Mouse (Mus musculus) fibroblast of lung, adult 2 months (primary cell): ENCODE results near the gene Wipf2.
"Not testable (repeated sequence)": the region's sequence is repeated elsewhere in the genome, so short reads cannot be mapped to it uniquely, and the experiment has no call there.

Experiments
- DNase-seq: peaks from one replicate; pipeline ENCODE4 v3.0.0-alpha.2; 2011; ENCODE audit warnings: low read depth

The Wipf2 gene

GRCm38 (mm10) chr11:98931513-98932292 lies 68.3 kb downstream of the Wipf2 start:
- no peak for DNase-seq

GRCm38 (mm10) chr11:98932293-98933091 lies 69.1 kb downstream of the Wipf2 start:
- no peak for DNase-seq

GRCm38 (mm10) chr11:98933151-98933550 lies 69.7 kb downstream of the Wipf2 start:
- DNase-seq: no peak

- not testable (repeated sequence) for DNase-seq
Observed at GRCm38 (mm10) chr11:98933847-98934246, 70.4 kb downstream of the Wipf2 start.

GRCm38 (mm10) chr11:98934367-98934766 lies 70.9 kb downstream of the Wipf2 start:
- no peak for DNase-seq

- DNase-seq: no peak
Observed at GRCm38 (mm10) chr11:98935123-98935522, 71.7 kb downstream of the Wipf2 start.

GRCm38 (mm10) chr11:98936170-98936569 lies 72.7 kb downstream of the Wipf2 start:
- DNase-seq: no peak

- no peak for DNase-seq
Observed at GRCm38 (mm10) chr11:98936606-98937409, 73.4 kb downstream of the Wipf2 start.

GRCm38 (mm10) chr11:98937410-98937913 lies 74.0 kb downstream of the Wipf2 start:
- DNase-seq: peak; percentile 85

GRCm38 (mm10) chr11:98937914-98938694 lies 74.7 kb downstream of the Wipf2 start:
- no peak for DNase-seq

- no peak for DNase-seq
Observed at GRCm38 (mm10) chr11:98938701-98939083, 75.3 kb downstream of the Wipf2 start.

- DNase-seq: no peak
Observed at GRCm38 (mm10) chr11:98939084-98939952, 75.9 kb downstream of the Wipf2 start.

GRCm38 (mm10) chr11:98939953-98940641 lies 76.7 kb downstream of the Wipf2 start:
- peak; percentile 84 for DNase-seq

- DNase-seq: no peak
Observed at GRCm38 (mm10) chr11:98940776-98941175, 77.3 kb downstream of the Wipf2 start.

- no peak for DNase-seq
Observed at GRCm38 (mm10) chr11:98941341-98941825, 77.9 kb downstream of the Wipf2 start.

- DNase-seq: peak; percentile 83
Observed at GRCm38 (mm10) chr11:98941826-98942550, 78.5 kb downstream of the Wipf2 start.

- DNase-seq: no peak
Observed at GRCm38 (mm10) chr11:98942555-98942922, 79.1 kb downstream of the Wipf2 start.

GRCm38 (mm10) chr11:98942923-98943641 lies 79.6 kb downstream of the Wipf2 start:
- no peak for DNase-seq
